Mouse (Mus musculus) testis, adult 10 weeks (tissue): Measurements from ENCODE around the gene Gm3404. TPM values are rescaled to one million over a fixed set of nuclear protein-coding genes. Genes with fewer than 3 reads are reported as not detected.

ENCODE experiments used
- polyA plus RNA-seq: library from polyadenylated mRNA; stranded (reverse); fragments of 350-450 nt; fragmentation: Illumina TruSeq; extraction: RNeasy Lipid Tissue Mini Kit (QIAGEN cat#74804); gene quantifications from one replicate; pipeline ENCODE4 v1.2.3, GENCODE M21; 2014; ENCODE audit warnings: low read depth, low replicate concordance

Gm3404 gene
- 8.2 TPM for polyA plus RNA-seq

GRCm38 (mm10) chr5:146525501-146525900 is at the start of gene Gm3404:
Gene Gm3404 (plus strand): TSS chr5:146525801.

GRCm38 (mm10) chr5:146481665-146482064 is 43.9 kb upstream of the Gm3404 start, which contains the start of gene Gm6408:
Gene Gm6408 (plus strand): TSS chr5:146481965.

GRCm38 (mm10) chr5:146491063-146491462 is 34.5 kb upstream of the Gm3404 start, which contains the start of gene Gm6370:
Gene Gm6370 (plus strand): TSS chr5:146491363.

DNA sequence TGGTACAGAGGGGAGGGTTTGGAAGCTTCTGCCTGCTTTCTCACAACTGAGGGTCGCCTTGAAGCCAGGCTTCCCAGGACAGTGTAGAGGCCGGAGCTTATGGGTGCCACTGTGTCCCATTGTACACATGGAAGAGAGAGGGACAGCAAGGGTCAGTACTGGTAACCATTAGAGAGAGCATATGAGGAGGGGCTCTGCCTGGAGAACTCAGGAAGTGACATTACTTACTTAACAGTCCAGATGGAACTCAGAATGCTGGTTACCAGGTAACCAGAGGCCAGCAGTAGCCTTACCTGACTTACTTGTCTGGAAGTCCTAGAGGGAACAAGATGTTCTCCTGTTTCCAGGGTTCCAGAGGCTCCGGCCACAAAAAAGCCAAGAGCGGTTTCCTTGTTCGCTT is 23.5 kb upstream of the Gm3404 start, which contains the start of gene 4930449I24Rik:
Gene 4930449I24Rik (plus strand): TSS at position 301 of the 400 bp plus-strand sequence.

GRCm38 (mm10) chr5:146513823-146514222 is 11.8 kb upstream of the Gm3404 start, which contains the start of gene Gm3402:
Gene Gm3402 (plus strand): TSS chr5:146514123.

GRCm38 (mm10) chr5:146537347-146537746 is 11.7 kb downstream of the Gm3404 start, which contains the start of gene Gm3409:
Gene Gm3409 (plus strand): TSS chr5:146537647.

DNA sequence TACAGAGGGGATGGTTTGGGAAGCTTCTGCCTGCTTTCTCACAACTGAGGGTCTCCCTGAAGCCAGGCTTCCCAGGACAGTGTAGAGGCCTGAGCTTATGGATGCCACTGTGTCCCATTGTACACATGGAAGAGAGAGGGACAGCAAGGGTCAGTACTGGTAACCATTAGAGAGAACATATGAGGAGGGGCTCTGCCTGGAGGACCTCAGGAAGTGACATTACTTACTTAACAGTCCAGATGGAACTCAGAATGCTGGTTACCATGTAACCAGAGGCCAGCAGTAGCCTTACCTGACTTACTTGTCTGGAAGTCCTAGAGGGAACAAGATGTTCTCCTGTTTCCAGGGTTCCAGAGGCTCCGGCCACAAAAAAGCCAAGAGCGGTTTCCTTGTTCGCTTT is 30.2 kb downstream of the Gm3404 start, which contains the start of gene Gm3415:
Gene Gm3415 (plus strand): TSS at position 301 of the 400 bp plus-strand sequence.

Other genes with a start within 250 kb of the Gm3404 start
- 7.1 TPM for gene Wasf3, start 140.8 kb upstream of the Gm3404 start, polyA plus RNA-seq
- 4.6 TPM for gene Gm6408, start 43.8 kb upstream of the Gm3404 start, polyA plus RNA-seq
- 13.3 TPM for gene Gm6370, start 34.4 kb upstream of the Gm3404 start, polyA plus RNA-seq
- gene 4930449I24Rik, start 23.4 kb upstream of the Gm3404 start, polyA plus RNA-seq = 5.8 TPM
- gene Gm3402, start 11.7 kb upstream of the Gm3404 start, polyA plus RNA-seq = 9.3 TPM
- gene Gm3409, start 11.8 kb downstream of the Gm3404 start, polyA plus RNA-seq = 6.8 TPM
- 4.0 TPM for gene Gm3415, start 30.3 kb downstream of the Gm3404 start, polyA plus RNA-seq
- not detected for gene Gpr12, start 59.4 kb downstream of the Gm3404 start, polyA plus RNA-seq